Mouse (Mus musculus) 3T3-L1 (cell line): Measurements from ENCODE around the gene Cc2d1b.

ENCODE experiments used
- DNase-seq: peaks from one replicate; pipeline ENCODE4 v3.0.0-alpha.2; 2015; ENCODE audit warnings: low read depth, low spot score

Cc2d1b gene

DNA sequence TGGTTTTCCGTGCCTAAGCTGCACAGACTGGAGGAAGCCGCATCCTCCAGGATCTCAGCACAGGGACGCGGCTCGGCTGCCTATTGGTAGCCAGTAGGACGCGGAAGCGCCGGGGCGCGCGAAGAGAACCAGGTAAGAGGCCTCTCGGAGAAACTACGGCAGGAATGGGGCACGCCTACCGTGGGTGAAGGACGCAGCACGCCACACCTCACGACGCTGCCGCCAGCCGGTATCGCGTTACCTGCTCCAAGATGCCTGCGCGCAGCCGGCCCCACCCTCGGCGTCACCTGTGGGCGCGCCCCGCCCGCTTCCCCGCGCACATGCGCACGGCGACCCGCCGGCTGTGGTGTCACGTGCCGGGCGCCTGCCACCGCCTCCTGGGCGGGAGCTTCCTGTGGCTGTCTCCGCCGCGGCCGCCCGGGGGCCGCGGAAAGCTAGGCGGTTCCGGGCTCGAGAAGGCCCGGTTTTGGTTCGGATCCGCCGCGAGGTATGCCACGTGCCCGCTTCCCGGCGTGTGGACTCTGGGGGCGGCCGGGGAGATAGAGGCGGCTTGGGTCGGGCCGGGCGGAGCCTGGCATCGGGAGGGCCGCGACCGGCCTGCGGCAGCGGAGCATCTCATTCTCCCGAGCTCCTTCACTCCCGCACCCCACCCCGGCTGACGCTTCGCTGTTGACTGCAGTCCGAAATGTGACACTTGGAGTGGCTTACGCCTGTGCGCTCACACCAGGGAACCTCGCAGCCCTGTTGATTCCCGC is at the start of gene Cc2d1b:
TSS of gene Cc2d1b (plus strand) at position 354 of the 755 bp plus-strand sequence.
- peak; percentile 82 for DNase-seq

DNA sequence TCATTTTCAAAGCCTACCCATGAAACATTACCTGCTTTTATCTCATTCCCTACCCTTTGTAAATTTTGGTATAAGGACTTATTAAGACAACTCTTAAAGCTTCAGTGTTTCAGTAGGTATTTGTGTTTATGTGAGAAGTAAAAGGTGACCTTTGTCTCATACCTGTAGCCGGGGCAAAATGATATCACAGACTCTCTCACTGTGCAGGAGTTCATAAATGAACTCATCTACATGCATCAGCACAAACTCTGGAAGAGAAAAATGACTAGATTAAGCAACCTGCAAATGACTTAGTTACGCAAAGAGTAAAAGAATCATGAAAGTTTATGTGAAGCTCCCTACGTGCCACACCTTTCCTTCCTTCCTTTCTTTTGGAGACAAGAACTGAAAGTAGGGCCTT is 47.1 kb upstream of the Cc2d1b start:
- DNase-seq: no peak

DNA sequence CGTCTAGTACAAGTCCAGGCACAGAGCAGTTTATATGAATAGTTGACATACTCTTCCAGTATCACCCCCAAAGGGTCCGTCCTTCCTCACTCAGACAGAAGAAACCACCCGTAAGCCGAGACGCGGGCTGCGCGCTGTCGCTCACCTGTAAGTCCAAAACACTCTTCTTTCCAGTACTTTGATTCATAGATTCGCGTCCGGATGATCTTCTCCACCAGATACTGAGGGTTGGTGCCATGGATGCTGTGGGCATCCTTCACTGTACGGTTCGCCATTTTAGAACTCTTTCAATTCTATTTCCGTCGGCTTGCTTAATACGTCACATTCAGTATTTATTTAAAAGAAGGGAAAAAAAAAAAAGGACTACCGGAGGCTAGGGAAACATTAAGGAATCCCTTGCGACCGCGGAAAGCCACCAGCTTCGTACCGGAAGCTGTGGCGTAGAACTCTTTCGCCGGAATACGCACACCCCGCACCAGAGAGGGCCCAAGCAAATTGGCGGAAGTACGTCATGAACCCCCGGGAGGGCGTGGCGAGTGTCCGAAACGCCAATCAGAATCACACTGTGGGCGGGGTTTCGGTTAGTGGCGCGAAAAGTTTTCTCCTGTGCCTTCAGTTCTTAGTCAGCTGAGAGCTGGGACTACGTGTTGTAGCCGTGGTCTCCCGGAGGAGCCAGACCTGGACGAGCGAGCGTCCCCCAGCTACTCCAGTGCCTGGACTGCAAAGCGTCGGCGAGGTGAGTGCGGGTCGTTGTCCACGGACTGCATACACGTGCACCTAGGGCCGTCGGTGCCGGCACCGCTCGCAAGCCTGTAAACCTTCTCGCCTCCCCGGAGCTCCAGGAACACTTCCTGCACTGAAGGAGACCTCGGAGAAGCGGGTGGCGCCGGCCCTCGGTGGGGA is 40.6 kb upstream of the Cc2d1b start, which contains the start of the genes Prpf38a and Orc1:
TSS of gene Prpf38a (minus strand) at position 497 of the 903 bp plus-strand sequence.
TSS of gene Orc1 (plus strand) at position 584 of the 903 bp plus-strand sequence.
- DNase-seq: peak; percentile 99

DNA sequence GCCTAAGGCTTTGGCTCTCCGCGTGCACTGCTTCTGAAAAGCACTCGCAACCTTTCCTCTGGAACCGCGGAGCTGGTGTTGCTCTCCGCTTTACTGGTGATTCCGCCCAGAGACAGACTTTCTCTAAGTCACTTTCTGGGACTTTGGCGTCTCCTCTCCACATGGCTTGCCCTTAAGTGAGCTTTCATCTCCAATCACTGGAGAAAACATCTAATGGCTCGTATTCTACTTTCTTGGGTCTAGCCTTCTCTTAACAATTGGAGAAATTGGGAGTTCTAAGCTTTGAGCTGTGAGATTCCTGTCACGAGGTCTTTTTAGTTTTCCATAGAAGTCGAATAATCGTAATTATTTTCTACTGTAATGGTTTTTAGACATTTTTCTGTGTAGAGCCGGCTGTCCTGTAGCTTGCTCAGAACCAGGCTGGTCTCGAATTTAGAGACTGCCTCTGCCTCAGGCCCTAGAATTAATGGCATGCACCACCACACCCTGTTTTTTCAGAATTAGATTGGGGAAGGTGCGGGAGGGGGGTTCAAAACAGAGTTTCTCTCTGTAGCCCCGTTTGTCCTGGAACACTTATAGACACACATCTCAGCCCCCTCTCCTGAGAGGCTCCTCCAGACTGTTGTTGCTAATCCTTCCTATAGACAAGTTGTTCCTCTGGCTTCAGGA is 39.9 kb upstream of the Cc2d1b start:
- peak; percentile 13 for DNase-seq

DNA sequence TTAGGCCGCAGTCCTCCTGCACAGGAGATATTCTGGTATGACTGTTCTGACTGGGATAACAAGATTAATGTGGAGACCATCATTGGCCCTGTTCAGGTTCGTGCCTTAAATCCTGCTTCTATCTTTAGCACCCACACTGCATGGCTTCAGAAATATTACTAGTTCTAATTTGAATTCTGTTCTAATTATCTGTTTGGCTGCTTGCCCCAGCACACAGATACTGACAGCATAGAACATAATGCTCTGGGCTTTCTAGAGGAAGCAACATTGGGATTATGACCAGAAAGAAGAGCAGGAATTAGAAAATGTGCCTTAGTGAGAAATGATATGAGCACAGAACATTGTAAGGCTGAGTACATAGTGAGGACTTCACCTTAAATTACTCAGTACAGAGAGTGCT is 26.4 kb upstream of the Cc2d1b start:
- DNase-seq: no peak

DNA sequence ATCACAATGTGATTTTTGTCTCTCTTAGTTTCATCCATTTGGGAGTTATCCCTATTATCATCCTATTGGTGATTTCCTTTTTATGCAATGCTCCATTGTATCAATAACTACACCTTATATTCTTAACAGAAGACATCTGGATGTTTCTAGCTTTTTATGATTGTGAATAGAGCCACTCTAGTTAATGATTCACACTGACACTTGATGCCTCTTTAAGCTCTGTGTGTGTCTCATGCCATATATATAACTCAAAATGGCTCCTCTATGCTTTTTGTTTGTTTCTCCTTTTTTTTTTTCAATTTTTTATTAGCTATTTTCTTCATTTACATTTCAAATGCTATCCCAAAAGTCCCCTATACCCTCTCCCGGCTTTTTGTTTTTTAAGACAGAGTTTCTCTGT is 24.0 kb upstream of the Cc2d1b start:
- no peak for DNase-seq

DNA sequence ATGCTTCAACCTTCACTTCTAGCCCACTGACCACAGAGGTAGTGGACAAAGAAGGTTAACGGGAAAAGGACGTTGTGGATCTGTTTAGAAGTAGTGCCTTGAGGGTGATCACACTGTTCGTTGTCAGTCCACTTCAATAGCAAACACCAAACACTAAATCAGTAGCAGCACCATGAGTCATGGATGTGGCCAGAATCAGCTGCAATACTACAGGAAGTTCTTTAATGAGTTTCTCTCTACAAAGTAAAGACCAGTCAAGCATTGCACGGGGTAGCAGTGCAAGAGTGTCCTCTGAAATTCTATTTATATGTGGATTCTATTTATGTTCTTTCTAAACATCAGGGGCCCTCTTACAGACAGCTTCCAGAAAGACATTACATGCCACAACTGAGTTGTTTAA is 21.4 kb upstream of the Cc2d1b start:
- no peak for DNase-seq

DNA sequence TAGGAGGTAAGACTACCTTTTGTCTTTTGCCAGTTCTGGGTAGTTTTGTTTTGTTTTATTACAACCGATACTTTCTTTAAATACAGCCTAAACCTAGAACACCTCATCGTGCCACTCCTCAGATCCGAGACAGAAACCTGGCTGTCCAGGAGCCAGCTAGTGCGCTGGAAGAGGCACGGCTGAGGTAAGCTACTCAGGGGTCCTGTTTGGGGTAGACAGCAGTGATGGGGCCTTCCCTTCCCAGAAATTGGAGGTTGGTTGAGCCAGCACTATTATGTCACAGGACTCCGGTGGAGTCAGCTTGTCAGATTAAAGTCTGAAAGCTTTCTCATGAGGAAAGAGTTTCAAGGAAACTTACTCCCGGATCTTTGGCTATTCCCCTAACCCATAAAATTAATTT is 17.9 kb upstream of the Cc2d1b start:
- DNase-seq: no peak

DNA sequence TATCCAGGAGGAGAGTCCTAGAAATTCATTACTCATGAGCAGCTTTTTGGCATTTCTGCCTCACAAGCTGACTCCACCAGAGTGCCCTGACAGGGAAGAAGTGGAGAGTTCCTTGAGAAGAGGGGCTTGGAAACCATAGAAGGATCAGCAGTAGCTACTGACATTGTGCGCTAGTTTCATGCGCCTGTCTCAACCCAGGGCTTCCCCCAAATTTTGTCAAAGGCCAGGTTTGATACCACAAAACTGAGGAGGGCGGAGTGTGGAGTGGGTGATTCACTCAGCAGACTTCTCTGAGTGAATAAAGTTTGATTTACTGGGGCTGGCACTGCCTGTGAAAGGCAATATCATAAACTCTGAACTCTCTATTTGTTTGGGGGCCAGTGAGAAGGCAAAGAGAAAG is 11.1 kb upstream of the Cc2d1b start:
- no peak for DNase-seq

DNA sequence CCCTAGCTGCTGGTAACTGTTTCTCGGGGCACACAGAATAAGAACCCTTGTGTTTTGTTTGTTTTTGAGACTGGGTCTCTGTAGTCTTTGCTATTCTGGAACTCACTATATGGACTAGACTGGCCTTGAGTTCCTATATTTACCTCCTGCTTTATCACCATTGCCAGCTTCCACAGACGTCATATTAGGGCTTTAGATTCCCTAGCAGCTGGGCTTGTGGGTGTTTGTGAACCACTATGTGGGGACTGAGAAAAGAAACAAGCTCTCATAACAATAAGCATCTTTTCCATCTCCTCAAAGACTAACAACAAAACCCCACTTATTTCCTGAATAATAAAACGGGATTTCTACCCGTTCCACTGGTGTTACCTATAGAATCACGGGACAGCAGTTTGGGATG is 8.8 kb upstream of the Cc2d1b start:
- no peak for DNase-seq

DNA sequence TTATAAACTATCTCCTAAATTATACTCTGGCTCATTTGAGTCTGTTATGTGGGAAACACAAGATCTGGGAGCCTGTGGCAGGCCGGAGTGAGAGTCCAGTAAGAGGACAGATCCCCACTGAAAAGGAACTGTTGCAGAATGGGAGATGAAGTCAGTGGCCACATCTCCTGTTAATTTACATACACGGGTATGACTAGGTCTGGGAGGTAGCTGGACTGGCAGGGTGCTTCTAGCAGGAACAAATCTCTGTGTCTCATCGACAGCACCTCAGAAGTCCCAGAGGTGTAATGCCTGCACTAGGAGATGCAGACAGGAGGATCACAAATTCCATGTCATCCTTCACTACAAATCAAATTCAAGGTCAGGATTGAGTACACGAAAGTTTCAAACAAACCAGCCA is 1.2 kb upstream of the Cc2d1b start:
- DNase-seq: peak; percentile 22

DNA sequence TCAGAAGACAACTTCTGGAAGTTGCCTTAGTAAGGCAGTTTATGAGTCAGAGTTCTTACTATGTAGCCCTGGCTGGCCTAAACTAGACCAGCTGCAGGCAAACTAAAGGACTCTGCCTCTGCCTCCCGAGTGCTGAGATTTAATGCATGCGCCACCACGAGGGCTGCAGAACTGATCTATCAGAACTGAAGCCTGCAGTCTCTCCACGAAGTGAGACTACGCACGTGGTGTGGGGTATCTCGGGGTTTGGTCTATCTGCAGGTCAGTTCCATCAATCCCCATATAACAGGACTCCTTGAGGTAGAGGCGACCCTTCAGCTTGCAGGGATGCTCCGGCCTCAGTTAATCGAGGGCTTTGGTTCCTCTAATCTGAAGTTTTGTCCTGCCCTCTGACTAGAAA is 575 bp upstream of the Cc2d1b start:
- peak; percentile 75 for DNase-seq

DNA sequence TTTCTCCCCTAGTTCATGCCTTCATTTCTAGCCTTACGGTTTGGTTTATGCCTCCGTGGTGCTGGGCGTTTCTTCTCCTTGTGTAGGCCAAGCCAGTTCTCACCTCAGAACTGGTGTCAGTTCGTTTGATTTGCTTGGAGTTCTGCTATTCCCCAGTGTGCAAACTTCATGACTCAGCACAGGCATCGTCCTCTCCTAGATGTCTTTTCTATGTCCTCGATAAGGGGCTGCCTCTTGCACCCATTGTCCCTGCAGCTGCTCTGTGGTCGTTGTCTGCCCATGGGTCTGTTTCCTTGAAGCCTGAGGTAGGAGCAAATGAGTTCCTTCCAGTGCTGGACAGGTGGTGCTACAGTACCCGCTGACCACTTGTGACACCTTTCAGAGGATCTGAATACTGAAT is 796 bp downstream of the Cc2d1b start:
- peak; percentile 55 for DNase-seq

DNA sequence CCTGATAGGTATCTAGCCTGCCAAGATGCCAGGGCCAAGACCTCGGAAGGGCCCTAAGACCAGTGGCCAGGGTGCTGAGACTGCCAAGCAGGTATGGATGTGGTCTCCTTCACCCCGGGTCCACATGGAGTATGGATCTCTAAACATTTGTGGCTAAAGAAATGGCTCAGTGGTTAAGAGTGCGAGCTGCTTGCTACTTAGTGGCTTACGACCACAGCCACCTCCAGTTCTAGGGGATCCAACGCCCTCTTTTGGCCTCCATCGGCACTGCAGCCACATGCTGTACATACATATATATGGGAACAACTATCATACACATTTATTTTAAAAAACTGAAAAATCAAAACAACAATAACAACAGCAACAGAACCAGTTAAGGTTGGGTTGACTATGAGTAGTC is 1.8 kb downstream of the Cc2d1b start:
- DNase-seq: peak; percentile 29

DNA sequence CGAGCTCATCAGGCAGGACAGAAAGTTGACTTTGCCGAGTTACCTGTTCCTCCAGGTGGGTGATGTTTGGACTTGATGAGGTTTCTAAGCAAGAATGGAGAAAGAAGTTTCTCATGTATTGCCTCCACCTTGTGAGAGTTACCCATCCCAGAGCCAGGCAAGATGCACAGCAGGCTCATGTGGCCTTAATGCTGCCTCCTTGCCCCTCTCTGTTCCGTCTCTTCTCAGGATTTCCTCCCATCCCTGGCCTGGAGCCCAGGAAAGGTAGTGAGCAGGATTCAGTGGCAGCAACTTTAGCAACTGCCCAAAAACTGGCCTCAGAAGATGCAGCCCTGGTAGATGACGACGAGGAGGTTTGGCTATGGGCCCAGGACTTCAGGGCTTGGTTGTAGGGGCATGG is 7.3 kb downstream of the Cc2d1b start:
- DNase-seq: no peak

DNA sequence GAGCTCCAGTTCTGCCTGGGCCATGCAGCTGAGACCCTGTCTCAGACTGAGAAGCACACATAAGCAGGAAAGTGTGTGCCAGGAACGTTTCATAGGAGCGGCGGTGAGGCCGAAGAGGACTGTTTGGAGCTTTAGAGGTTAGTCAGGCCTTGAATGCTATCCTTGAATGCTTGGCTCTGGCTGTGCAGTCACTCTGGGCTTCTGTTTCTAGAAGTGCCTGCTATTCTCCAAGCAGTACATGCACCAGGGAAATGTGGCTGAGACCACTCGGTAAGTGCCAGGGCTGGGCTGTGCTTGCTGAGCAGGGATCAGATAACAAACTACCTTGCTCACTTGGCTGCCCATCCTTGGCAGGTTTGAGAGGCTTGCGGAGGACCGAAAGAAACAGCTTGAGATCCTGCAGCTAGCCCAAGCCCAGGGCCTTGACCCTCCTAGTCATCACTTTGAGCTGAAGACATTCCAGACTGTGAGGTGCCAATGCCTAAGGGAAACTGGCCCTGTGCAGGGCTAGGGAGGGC is 9.7 kb downstream of the Cc2d1b start:
- no peak for DNase-seq

DNA sequence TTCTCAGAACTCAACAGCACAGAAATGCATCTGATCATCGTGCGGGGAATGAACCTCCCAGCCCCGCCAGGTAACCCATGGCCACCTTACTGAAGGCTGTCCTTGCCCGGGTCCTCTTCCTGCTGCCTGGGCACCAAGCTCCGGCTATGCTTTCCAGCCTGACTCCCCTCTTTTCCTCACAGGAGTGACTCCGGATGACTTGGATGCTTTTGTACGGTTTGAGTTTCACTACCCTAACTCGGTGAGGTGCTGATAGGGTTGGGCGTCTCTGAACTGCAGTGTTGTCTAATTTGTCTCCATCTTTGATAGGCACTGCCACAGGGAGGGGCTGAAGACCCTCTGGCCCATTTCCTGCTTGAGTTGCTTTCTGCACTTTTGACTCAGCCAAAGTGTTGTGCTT is 10.4 kb downstream of the Cc2d1b start:
- no peak for DNase-seq

DNA sequence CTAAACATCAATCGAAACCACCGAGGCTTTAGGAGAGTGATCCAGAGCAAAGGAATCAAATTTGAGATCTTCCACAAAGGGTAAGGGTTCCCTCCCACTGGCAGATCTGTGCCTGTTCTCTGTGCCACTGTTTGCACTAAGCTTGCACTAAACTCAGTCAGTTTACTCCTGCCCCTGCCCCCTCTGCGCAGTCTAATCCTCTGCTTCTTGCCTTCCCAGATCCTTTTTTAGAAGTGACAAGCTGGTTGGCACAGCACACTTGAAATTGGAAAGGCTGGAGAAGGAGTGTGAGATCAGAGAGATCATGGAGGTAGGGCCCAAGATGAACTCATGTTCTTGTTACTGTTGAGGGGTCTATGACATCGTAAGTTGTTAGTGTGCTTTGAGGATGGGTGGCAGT is 11.9 kb downstream of the Cc2d1b start:
- no peak for DNase-seq

DNA sequence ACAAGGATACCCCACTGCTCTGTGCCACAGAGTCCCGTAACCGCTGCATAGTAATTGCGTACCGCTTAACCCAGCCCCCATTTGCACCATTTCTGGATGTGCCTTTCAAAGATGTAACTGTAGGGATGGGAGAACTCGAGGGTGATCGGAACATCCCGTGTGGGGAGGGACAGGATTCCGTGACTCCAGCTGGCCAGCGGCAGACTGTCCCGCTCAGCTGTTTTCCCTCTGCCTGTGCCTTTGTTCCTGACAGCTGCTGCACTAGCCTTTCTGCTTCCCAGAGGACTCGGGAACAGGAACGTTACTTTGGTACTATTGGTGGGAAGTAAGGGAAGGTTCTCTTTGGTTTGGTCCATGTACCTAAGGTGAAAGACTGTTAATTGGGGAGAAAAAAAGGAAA is 14.0 kb downstream of the Cc2d1b start:
- DNase-seq: no peak

DNA sequence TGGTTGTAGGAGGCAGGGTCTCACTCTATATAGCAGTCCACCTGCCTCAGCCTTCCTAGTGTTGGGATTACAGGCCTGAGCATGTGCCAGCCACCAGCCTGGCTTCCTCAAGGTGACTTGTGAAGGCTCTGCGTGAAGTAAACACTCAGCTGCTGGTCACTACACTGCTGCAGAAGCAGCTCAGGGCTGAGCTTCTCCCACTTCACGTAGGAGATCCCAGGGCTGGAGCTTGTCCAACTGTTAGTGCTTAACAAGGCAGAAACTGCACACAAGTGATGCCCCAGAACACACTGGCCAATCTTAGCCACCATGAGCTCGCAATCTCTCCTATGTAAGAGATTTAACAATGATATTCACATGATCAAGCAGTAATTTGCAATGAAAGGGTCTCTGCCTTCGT is 15.0 kb downstream of the Cc2d1b start:
- no peak for DNase-seq

DNA sequence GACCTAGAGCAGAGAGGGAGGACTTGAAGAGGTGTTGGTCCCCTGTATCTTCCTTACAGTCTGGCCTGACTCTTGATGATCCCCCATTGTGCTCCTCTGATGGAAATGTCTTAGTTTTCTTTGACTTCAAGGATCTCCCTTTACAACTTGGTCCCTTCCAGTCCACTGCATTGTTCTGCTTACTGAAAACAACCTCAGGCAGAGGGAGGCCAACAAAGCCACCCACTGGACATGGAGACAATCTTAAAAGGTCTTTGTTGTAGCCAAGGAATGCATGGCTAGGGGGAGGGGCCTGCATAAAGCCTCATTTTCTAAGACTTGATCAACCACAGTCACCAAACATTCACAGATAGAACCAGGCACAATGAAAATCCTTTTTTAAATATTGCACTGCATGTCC is 15.4 kb downstream of the Cc2d1b start:
- no peak for DNase-seq

DNA sequence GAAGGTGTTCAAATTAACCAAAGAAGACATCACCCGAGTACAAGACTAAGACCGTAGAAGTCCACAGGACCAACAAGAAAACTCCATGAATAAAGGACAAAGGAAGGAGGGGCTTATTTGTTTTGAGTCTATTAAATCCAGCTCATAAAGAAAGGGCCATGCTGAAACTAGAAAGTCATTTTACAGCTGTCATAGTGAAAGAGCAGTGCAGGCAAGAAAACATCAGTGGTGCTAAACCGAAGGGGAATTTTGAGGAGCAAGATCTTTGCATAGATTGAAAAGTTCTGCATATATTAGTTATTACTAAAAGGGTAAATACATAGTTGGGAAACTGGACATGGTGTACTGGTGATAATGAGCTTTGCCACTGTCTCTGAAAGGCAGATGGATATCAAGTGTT is 18.0 kb downstream of the Cc2d1b start:
- DNase-seq: no peak
